In the genomic region with DNA sequence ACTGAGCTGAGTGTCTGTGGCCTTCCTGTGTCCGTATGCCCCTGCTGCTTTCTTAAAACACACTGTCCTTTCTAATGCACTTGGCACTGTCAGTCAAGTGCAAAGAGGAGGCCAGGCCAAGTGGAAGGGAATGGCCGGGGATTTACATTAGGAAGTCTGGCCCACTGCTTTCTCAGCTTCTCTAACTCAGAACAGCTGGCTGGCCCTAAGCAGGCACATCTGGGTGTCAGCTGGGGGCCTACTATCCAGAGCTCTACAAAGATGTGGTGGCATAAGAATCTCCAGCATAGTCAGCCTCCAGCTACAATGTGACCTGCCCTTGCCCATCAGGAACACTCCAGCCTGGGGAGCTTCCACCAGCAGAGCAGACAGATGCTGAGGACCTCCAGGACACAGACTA, we compare ENCODE assay signal across 36 mouse cellular contexts. TPM values are rescaled to one million over a fixed set of nuclear protein-coding genes. Genes with fewer than 3 reads are reported as not detected.
DNase-seq lines count a peak whose midpoint lies in the region; ATAC-seq and TF ChIP-seq lines count a peak whose summit lies in the region.
"Had no signal": no experiment of that assay in that cellular context is flagged by ENCODE, and none has a peak within 500 bp of the region (broad histone marks: within the 10 kb centered on the region; RNA-seq: fewer than 3 reads in every experiment).

No protein-coding gene starts in this region.

- H3K4me2 ChIP-seq in limb, embryonic 11.5 days (ENCODE audit: low read depth, severe bottlenecking) = no peak overlapping the region
- no peak overlapping the region for H3K4me2 ChIP-seq in embryonic facial prominence, embryonic 15.5 days (replicated peaks)
- no peak overlapping the region for H3K4me2 ChIP-seq in intestine, postnatal 0 days (replicated peaks; ENCODE audit: low read depth)
- H3K4me2 ChIP-seq: forebrain, embryonic 13.5 days; heart, embryonic 15.5 days; hindbrain, embryonic 13.5 days; liver, embryonic 15.5 days; lung, embryonic 14.5 days; midbrain, embryonic 11.5 days; neural tube, embryonic 15.5 days had no signal

- H3K27me3 ChIP-seq in limb, embryonic 11.5 days (ENCODE audit: control insufficient read depth, insufficient read depth, low read length) = no peaks in the 10 kb centered on the region
- no peaks in the 10 kb centered on the region for H3K27me3 ChIP-seq in limb, embryonic 10.5 days (ENCODE audit: low read depth, poor library complexity, severe bottlenecking)
- H3K27me3 ChIP-seq in embryonic facial prominence, embryonic 15.5 days = no peaks in the 10 kb centered on the region
- H3K27me3 ChIP-seq in intestine, postnatal 0 days (replicated peaks; ENCODE audit: control insufficient read depth, insufficient read depth, low read length) = no peaks in the 10 kb centered on the region
- no peaks in the 10 kb centered on the region for H3K27me3 ChIP-seq in kidney, adult 2 months (replicated peaks; ENCODE audit: control insufficient read depth, insufficient read depth, low read length)
- H3K27me3 ChIP-seq: forebrain, embryonic 13.5 days; heart, embryonic 15.5 days; hindbrain, embryonic 13.5 days; liver, embryonic 15.5 days; neural tube, embryonic 15.5 days; Patski had no signal

- no peaks in the 10 kb centered on the region for H3K9me3 ChIP-seq in limb, embryonic 11.5 days (ENCODE audit: control insufficient read depth, low read length)
- no peaks in the 10 kb centered on the region for H3K9me3 ChIP-seq in limb, embryonic 10.5 days (replicated peaks)
- no peaks in the 10 kb centered on the region for H3K9me3 ChIP-seq in embryonic facial prominence, embryonic 15.5 days (replicated peaks)
- no peaks in the 10 kb centered on the region for H3K9me3 ChIP-seq in intestine, postnatal 0 days (ENCODE audit: control insufficient read depth)
- H3K9me3 ChIP-seq: forebrain, embryonic 13.5 days; G1E; heart, embryonic 10.5 days; heart, embryonic 15.5 days; hindbrain, embryonic 13.5 days; liver, embryonic 15.5 days; neural tube, embryonic 15.5 days had no signal

- H3K4me3 ChIP-seq in limb, embryonic 11.5 days (ENCODE audit: low read depth, low read length) = no peak overlapping the region
- H3K4me3 ChIP-seq in limb, embryonic 10.5 days = no peak overlapping the region
- no peak overlapping the region for H3K4me3 ChIP-seq in embryonic facial prominence, embryonic 15.5 days (replicated peaks)
- H3K4me3 ChIP-seq in intestine, postnatal 0 days (ENCODE audit: low read depth, low read length) = no peak overlapping the region
- no peak overlapping the region for H3K4me3 ChIP-seq in kidney, adult 2 months (ENCODE audit: insufficient read depth, low read depth, low read length)
- H3K4me3 ChIP-seq: forebrain, embryonic 13.5 days; heart, embryonic 10.5 days; heart, embryonic 15.5 days; hindbrain, embryonic 13.5 days; liver, embryonic 15.5 days; neural tube, embryonic 15.5 days had no signal

- H3K9ac ChIP-seq in limb, embryonic 11.5 days (ENCODE audit: low read length) = no peak overlapping the region
- H3K9ac ChIP-seq in embryonic facial prominence, embryonic 15.5 days = no peak overlapping the region
- no peak overlapping the region for H3K9ac ChIP-seq in intestine, postnatal 0 days (ENCODE audit: low read depth, low read length)
- H3K9ac ChIP-seq: forebrain, embryonic 13.5 days; heart, embryonic 15.5 days; hindbrain, embryonic 13.5 days; liver, embryonic 15.5 days; lung, embryonic 14.5 days; neural tube, embryonic 15.5 days had no signal

- no peak for ATAC-seq in limb, embryonic 11.5 days (ENCODE audit: insufficient number of reproducible peaks, low FRiP score, low TSS enrichment, low read depth)
- 0 out of 2 replicates have a peak, but pooled peaks have one; percentile 40 for ATAC-seq in embryonic facial prominence, embryonic 15.5 days (ENCODE audit: insufficient number of reproducible peaks, low FRiP score, low TSS enrichment, low read depth)
- ATAC-seq in intestine, postnatal 0 days = no peak
- ATAC-seq: forebrain, embryonic 13.5 days; inflammation-experienced regulatory T-cells, adult 6 months; Patski had no signal

- H3K27ac ChIP-seq in limb, embryonic 11.5 days (replicated peaks; ENCODE audit: low read depth, low read length) = no peak overlapping the region
- H3K27ac ChIP-seq in limb, embryonic 10.5 days = no peak overlapping the region
- H3K27ac ChIP-seq in embryonic facial prominence, embryonic 15.5 days (replicated peaks) = no peak overlapping the region
- no peak overlapping the region for H3K27ac ChIP-seq in intestine, postnatal 0 days (ENCODE audit: low read depth, low read length)
- no peak overlapping the region for H3K27ac ChIP-seq in kidney, adult 2 months (ENCODE audit: insufficient read depth, low read depth, low read length)
- H3K27ac ChIP-seq: forebrain, embryonic 13.5 days; heart, embryonic 10.5 days; heart, embryonic 15.5 days; hindbrain, embryonic 13.5 days; liver, embryonic 15.5 days; neural tube, embryonic 15.5 days had no signal

- 33% methylated on average over 2 of the region's 2 CpGs for WGBS in limb, embryonic 11.5 days
- WGBS in limb, embryonic 10.5 days = 59% methylated on average over 2 of the region's 2 CpGs
- WGBS in embryonic facial prominence, embryonic 15.5 days = 20% methylated on average over 2 of the region's 2 CpGs
- 84% methylated on average over 2 of the region's 2 CpGs for WGBS in intestine, postnatal 0 days
- 87% methylated on average over 2 of the region's 2 CpGs for WGBS in kidney, adult 2 months

- TF ChIP-seq POLR2A in kidney, adult 2 months (IDR thresholded peaks at IDR 0.05; ENCODE audit: low read depth, low read length) = no peak

- H3K36me3 ChIP-seq in limb, embryonic 11.5 days (ENCODE audit: control insufficient read depth, insufficient read depth, low read length) = no peaks in the 10 kb centered on the region
- H3K36me3 ChIP-seq in limb, embryonic 10.5 days = no peaks in the 10 kb centered on the region
- H3K36me3 ChIP-seq in embryonic facial prominence, embryonic 15.5 days = no peaks in the 10 kb centered on the region
- H3K36me3 ChIP-seq in intestine, postnatal 0 days (ENCODE audit: control insufficient read depth, insufficient read depth) = no peaks in the 10 kb centered on the region
- no peaks in the 10 kb centered on the region for H3K36me3 ChIP-seq in kidney, adult 2 months (ENCODE audit: control insufficient read depth, insufficient read depth, low read length)
- H3K36me3 ChIP-seq: G1E; heart, embryonic 10.5 days; heart, embryonic 15.5 days; hindbrain, embryonic 13.5 days; liver, embryonic 15.5 days; neural tube, embryonic 15.5 days had no signal

- peak; percentile 15 for DNase-seq in embryo, embryonic 10.5 days (ENCODE audit: low spot score)
- no peak for DNase-seq in embryo, embryonic 10 days (ENCODE audit: low spot score)
- DNase-seq in limb, embryonic 11.5 days (ENCODE audit: low spot score) = peak; percentile 40
- no peak for DNase-seq in limb, embryonic 10.5 days (ENCODE audit: low spot score)
- no peak for DNase-seq in kidney, adult 2 months
- DNase-seq: adrenal gland, postnatal 36 days; cerebellum, adult 18-20 months; cerebellum, postnatal 10 days; gastrocnemius, postnatal 25 days; heart, adult 11 months; kidney, adult 18-20 months; kidney, postnatal 4 days; lung, embryonic 14.5 days; lung, postnatal 14 days; retina, postnatal 1 day; right cerebral cortex, postnatal 14 days; thymus, postnatal 14 days had no signal

- no peak for TF ChIP-seq CTCF in intestine, postnatal 0 days (IDR thresholded peaks at IDR 0.05; ENCODE audit: low read depth)
- TF ChIP-seq CTCF in kidney, adult 2 months (conservative IDR thresholded peaks at IDR 0.05; ENCODE audit: insufficient read depth, insufficient read length, low read depth, low read length) = no peak

- H3K4me1 ChIP-seq in limb, embryonic 11.5 days (ENCODE audit: control insufficient read depth, insufficient read depth, low read length) = no peaks in the 10 kb centered on the region
- H3K4me1 ChIP-seq in limb, embryonic 10.5 days = peaks cover 7% of the 10 kb centered on the region; the same call in 1 of the 2 replicates
- H3K4me1 ChIP-seq in embryonic facial prominence, embryonic 15.5 days = peaks cover 13% of the 10 kb centered on the region
- H3K4me1 ChIP-seq in intestine, postnatal 0 days (replicated peaks; ENCODE audit: control insufficient read depth, insufficient read depth, low read length) = no peaks in the 10 kb centered on the region
- H3K4me1 ChIP-seq in kidney, adult 2 months (ENCODE audit: control insufficient read depth, insufficient read depth, low read length) = no peaks in the 10 kb centered on the region
- H3K4me1 ChIP-seq: forebrain, embryonic 13.5 days; heart, embryonic 10.5 days; heart, embryonic 15.5 days; hindbrain, embryonic 13.5 days; liver, embryonic 15.5 days; neural tube, embryonic 15.5 days had no signal

RNA-seq across cellular contexts. Expression of gene Uroc1, which starts 16.9 kb away (rescaled TPM):
- polyA plus RNA-seq in limb, embryonic 11.5 days (2014; fragmentation: Nextera tagmentation; extraction: Ambion mirVana) = 0.07 and 0.14 TPM in 2 replicates
- polyA plus RNA-seq in limb, embryonic 10.5 days (2016; fragmentation: Nextera tagmentation; extraction: Ambion mirVana) = 0.15 and 0.16 TPM in 2 replicates
- polyA plus RNA-seq in embryonic facial prominence, embryonic 15.5 days (2015; fragmentation: Nextera tagmentation; extraction: Ambion mirVana) = 0.07 and 0.19 TPM in 2 replicates
- 0.04 TPM in 1 of 2 replicates, not detected in the other for polyA plus RNA-seq in intestine, postnatal 0 days (2015; fragmentation: Nextera tagmentation; extraction: Ambion mirVana)
- polyA plus RNA-seq in kidney, adult 2 months (2012; rRNA removed) = 34.0 and 50.2 TPM in 2 replicates
- polyA plus RNA-seq: brain, embryonic 14.5 days; forebrain, embryonic 13.5 days; G1E; heart, embryonic 15.5 days; hindbrain, embryonic 13.5 days; inflammation-experienced regulatory T-cells, adult 6 months; lung, embryonic 14.5 days; midbrain, embryonic 11.5 days; midbrain, postnatal 0 days; neural tube, embryonic 15.5 days; small intestine, adult 2 months had no signal

RNA-seq across cellular contexts. Expression of gene Zxdc, which starts 19.3 kb away (rescaled TPM):
- 7.6 and 8.1 TPM in 2 replicates for polyA plus RNA-seq in limb, embryonic 11.5 days (2014; fragmentation: Nextera tagmentation; extraction: Ambion mirVana)
- 6.1 and 6.4 TPM in 2 replicates for polyA plus RNA-seq in limb, embryonic 10.5 days (2016; fragmentation: Nextera tagmentation; extraction: Ambion mirVana)
- 9.5 and 9.9 TPM in 2 replicates for polyA plus RNA-seq in embryonic facial prominence, embryonic 15.5 days (2015; fragmentation: Nextera tagmentation; extraction: Ambion mirVana)
- polyA plus RNA-seq in intestine, postnatal 0 days (2015; fragmentation: Nextera tagmentation; extraction: Ambion mirVana) = 5.0 and 5.3 TPM in 2 replicates
- polyA plus RNA-seq in kidney, adult 2 months (2012; rRNA removed) = 12.6 and 17.9 TPM in 2 replicates

RNA-seq across cellular contexts. Expression of gene Chst13, which starts 25.0 kb away (rescaled TPM):
- polyA plus RNA-seq in limb, embryonic 11.5 days (2014; fragmentation: Nextera tagmentation; extraction: Ambion mirVana) = not detected in 2 replicates
- polyA plus RNA-seq in limb, embryonic 10.5 days (2016; fragmentation: Nextera tagmentation; extraction: Ambion mirVana) = 0.09 TPM in 1 of 2 replicates, not detected in the other
- polyA plus RNA-seq in embryonic facial prominence, embryonic 15.5 days (2015; fragmentation: Nextera tagmentation; extraction: Ambion mirVana) = 4.4 and 6.8 TPM in 2 replicates
- polyA plus RNA-seq in intestine, postnatal 0 days (2015; fragmentation: Nextera tagmentation; extraction: Ambion mirVana) = not detected in 2 replicates
- polyA plus RNA-seq in kidney, adult 2 months (2012; rRNA removed) = 1.5 and 3.0 TPM in 2 replicates
- polyA plus RNA-seq: forebrain, embryonic 13.5 days; heart, embryonic 15.5 days; inflammation-experienced regulatory T-cells, adult 6 months; lung, embryonic 14.5 days; midbrain, embryonic 11.5 days had no signal

RNA-seq across cellular contexts. Expression of gene BC048671, which starts 49.0 kb away (rescaled TPM):
- polyA plus RNA-seq in limb, embryonic 11.5 days (2014; fragmentation: Nextera tagmentation; extraction: Ambion mirVana) = not detected in 2 replicates
- not detected in 2 replicates for polyA plus RNA-seq in limb, embryonic 10.5 days (2016; fragmentation: Nextera tagmentation; extraction: Ambion mirVana)
- not detected in 2 replicates for polyA plus RNA-seq in embryonic facial prominence, embryonic 15.5 days (2015; fragmentation: Nextera tagmentation; extraction: Ambion mirVana)
- not detected in 2 replicates for polyA plus RNA-seq in intestine, postnatal 0 days (2015; fragmentation: Nextera tagmentation; extraction: Ambion mirVana)
- not detected in 2 replicates for polyA plus RNA-seq in kidney, adult 2 months (2012; rRNA removed)
- polyA plus RNA-seq: brain, embryonic 14.5 days; forebrain, embryonic 13.5 days; G1E; heart, embryonic 10.5 days; heart, embryonic 15.5 days; hindbrain, embryonic 13.5 days; inflammation-experienced regulatory T-cells, adult 6 months; kidney, embryonic 16.5 days; liver, adult 2 months; lung, embryonic 14.5 days; midbrain, embryonic 11.5 days; midbrain, postnatal 0 days; neural tube, embryonic 15.5 days; Patski; small intestine, adult 2 months; stomach, embryonic 16.5 days; urinary bladder, adult 2 months had no signal

Comparison
In these comparisons a context has a peak if more than half of its experiments do, and no peak if none do; other contexts are left out.
1. DNase-seq: peak in embryo, embryonic 10.5 days (single experiment) and limb, embryonic 11.5 days (single experiment); none in embryo, embryonic 10 days (single experiment), limb, embryonic 10.5 days (single experiment) and kidney, adult 2 months (single experiment).
2. RNA of gene Uroc1, which starts 16.9 kb away (polyA plus RNA-seq): 34.0 to 50.2 TPM in kidney, adult 2 months; 0.07 to 0.19 TPM in embryonic facial prominence, embryonic 15.5 days, 0.15 to 0.16 TPM in limb, embryonic 10.5 days, 0.07 to 0.14 TPM in limb, embryonic 11.5 days and 0.04 TPM in intestine, postnatal 0 days; every median in the first group is over 10 times any median in the second.